Mouse (Mus musculus): ENCODE data around the gene Mmp12. TPM values are rescaled to one million over a fixed set of nuclear protein-coding genes. Genes with fewer than 3 reads are reported as not detected.

Mmp12 gene
- not detected in 2 replicates for polyA plus RNA-seq (2012; rRNA removed)

GRCm38 (mm10) chr9:7344107-7344506 lies at the start of gene Mmp12:
Gene Mmp12 (plus strand): TSS chr9:7344381.

GRCm38 (mm10) chr9:7387947-7388346 lies 43.8 kb downstream of the Mmp12 start, which contains the start of gene Mmp1b:
Gene Mmp1b (minus strand): TSS chr9:7388047.

Other genes starting within 250 kb of the Mmp12 start
- 7.5 and 7.9 TPM in 2 replicates for gene Dync2h1, start 159.9 kb upstream of the Mmp12 start, polyA plus RNA-seq (2012; rRNA removed)
- 87.8 and 91.9 TPM in 2 replicates for gene Dcun1d5, start 159.9 kb upstream of the Mmp12 start, polyA plus RNA-seq (2012; rRNA removed)
- 0.04 and 0.06 TPM in 2 replicates for gene Mmp13, start 71.9 kb upstream of the Mmp12 start, polyA plus RNA-seq (2012; rRNA removed)
- not detected in 2 replicates for gene Mmp1b, start 43.7 kb downstream of the Mmp12 start, polyA plus RNA-seq (2012; rRNA removed)
- not detected in 2 replicates for gene Mmp3, start 101.4 kb downstream of the Mmp12 start, polyA plus RNA-seq (2012; rRNA removed)
- gene Mmp10, start 158.0 kb downstream of the Mmp12 start, polyA plus RNA-seq (2012; rRNA removed), result not detected in 2 replicates
- gene Mmp8, start 214.1 kb downstream of the Mmp12 start, polyA plus RNA-seq (2012; rRNA removed), result 0.02 and 0.10 TPM in 2 replicates
- gene Mmp27, start 227.0 kb downstream of the Mmp12 start, polyA plus RNA-seq (2012; rRNA removed), result not detected in 2 replicates

All from central nervous system, embryonic 11.5 days (tissue).